Mouse (Mus musculus) kidney, adult 11 months (tissue): ENCODE data around the gene Xrcc6.
"Not testable (repeated sequence)": the region's sequence is repeated elsewhere in the genome, so short reads cannot be mapped to it uniquely, and the experiment has no call there.

Source experiments
- DNase-seq: peaks from one replicate; pipeline ENCODE4 v3.0.0; 2022

Xrcc6 gene

GRCm38 (mm10) chr15:81966062-81966829 lies 21.4 kb upstream of the Xrcc6 start:
- no peak for DNase-seq

GRCm38 (mm10) chr15:81967821-81968220 lies 19.8 kb upstream of the Xrcc6 start:
- no peak for DNase-seq

- no peak for DNase-seq
These were observed 19.2 kb upstream of the Xrcc6 start for GRCm38 (mm10) chr15:81968447-81968846.

GRCm38 (mm10) chr15:81969173-81969572 lies 18.5 kb upstream of the Xrcc6 start:
- peak; percentile 69 for DNase-seq

GRCm38 (mm10) chr15:81969635-81970034 lies 18.0 kb upstream of the Xrcc6 start:
- DNase-seq = not testable (repeated sequence)

- DNase-seq = not testable (repeated sequence)
These were observed 17.1 kb upstream of the Xrcc6 start for GRCm38 (mm10) chr15:81970498-81970897.

- not testable (repeated sequence) for DNase-seq
These were observed 12.5 kb upstream of the Xrcc6 start for GRCm38 (mm10) chr15:81975156-81975555.

- DNase-seq = no peak
These were observed 7.3 kb upstream of the Xrcc6 start, which contains the start of gene 1700029P11Rik for GRCm38 (mm10) chr15:81980321-81980720. Gene 1700029P11Rik, plus strand, starts transcription at chr15:81980540.

- no peak for DNase-seq
These were observed 5.5 kb upstream of the Xrcc6 start for GRCm38 (mm10) chr15:81982173-81982572.

GRCm38 (mm10) chr15:81985267-81986161 lies 2.1 kb upstream of the Xrcc6 start:
- DNase-seq = no peak

- DNase-seq = peak; percentile 83
These were observed 1.9 kb downstream of the Xrcc6 start for GRCm38 (mm10) chr15:81989371-81990062.

GRCm38 (mm10) chr15:81990549-81990948 lies 2.9 kb downstream of the Xrcc6 start:
- no peak for DNase-seq

- DNase-seq = no peak
These were observed 6.4 kb downstream of the Xrcc6 start for GRCm38 (mm10) chr15:81993992-81994391.

GRCm38 (mm10) chr15:82004257-82004656 lies 16.6 kb downstream of the Xrcc6 start:
- DNase-seq = no peak

GRCm38 (mm10) chr15:82011947-82012346 lies 24.3 kb downstream of the Xrcc6 start:
- no peak for DNase-seq

GRCm38 (mm10) chr15:82014745-82015391 lies 27.2 kb downstream of the Xrcc6 start:
- DNase-seq = no peak

GRCm38 (mm10) chr15:82015392-82016100 lies 27.9 kb downstream of the Xrcc6 start:
- peak; percentile 29 for DNase-seq

GRCm38 (mm10) chr15:82016101-82016808 lies 28.6 kb downstream of the Xrcc6 start:
- DNase-seq = peak; percentile 98

GRCm38 (mm10) chr15:82016830-82017229 lies 29.2 kb downstream of the Xrcc6 start:
- no peak for DNase-seq

GRCm38 (mm10) chr15:82017461-82017860 lies 29.8 kb downstream of the Xrcc6 start:
- no peak for DNase-seq

GRCm38 (mm10) chr15:82019288-82019687 lies 31.7 kb downstream of the Xrcc6 start:
- DNase-seq = no peak
